Mouse (Mus musculus): Measurements from ENCODE around the gene Tmem120a. TPM values are rescaled to one million over a fixed set of nuclear protein-coding genes. Genes with fewer than 3 reads are reported as not detected.
A peak's percentile ranks its signal among the peaks of the same experiment; 100 is the strongest.

The Tmem120a gene
- polyA plus RNA-seq, 1 experiment from 2014 or later, result 38.6 TPM

DNA sequence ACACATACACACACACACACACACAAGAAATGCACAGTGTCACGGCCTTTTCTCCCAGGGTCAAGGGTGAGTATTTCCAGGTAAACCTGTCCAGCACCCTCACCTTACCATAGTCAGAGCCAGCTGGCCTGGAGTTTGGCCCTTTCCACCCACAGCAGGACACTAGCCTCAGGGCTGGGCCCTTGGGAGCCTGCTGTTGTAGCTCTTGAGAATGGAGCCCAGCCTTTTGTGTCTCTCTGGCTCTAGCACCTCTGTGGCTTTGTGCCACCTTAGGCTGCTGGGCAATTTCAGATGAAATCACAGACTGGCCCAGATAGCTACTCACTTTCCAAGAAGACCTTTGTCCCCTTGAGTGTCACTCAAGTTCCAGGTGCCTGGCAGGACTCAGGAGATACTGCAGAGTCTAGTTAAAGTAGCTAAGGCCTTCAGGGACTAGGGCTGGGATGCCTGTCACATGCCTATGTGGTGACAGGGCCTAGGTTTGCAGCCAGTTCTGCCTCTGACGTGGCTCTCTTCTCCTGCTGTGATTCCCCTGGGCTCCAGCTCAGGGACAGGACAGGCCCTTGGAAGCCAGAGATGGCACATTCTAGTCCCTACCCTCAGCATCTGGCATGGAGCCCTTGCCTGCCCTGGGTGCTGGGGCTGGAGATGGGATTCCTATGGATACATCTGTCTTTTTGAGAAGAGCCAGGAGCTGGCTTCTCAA is 17.5 kb downstream of the Tmem120a start:
- WGBS, result 87% methylated on average over 2 of the region's 2 CpGs
- no peak overlapping the region for H3K27ac ChIP-seq (ENCODE audit: low read depth)
- H3K36me3 ChIP-seq (ENCODE audit: insufficient read depth), result peaks cover 29% of the 10 kb centered on the region
- no peaks in the 10 kb centered on the region for H3K9me3 ChIP-seq (ENCODE audit: low read depth, low read length)
- H3K9ac ChIP-seq, result no peak overlapping the region
- peaks cover 19% of the 10 kb centered on the region for H3K4me1 ChIP-seq (ENCODE audit: insufficient read depth)
- no peak for TF ChIP-seq CTCF (IDR thresholded peaks at IDR 0.05; ENCODE audit: low read depth)
- ATAC-seq (ENCODE audit: insufficient read depth) (no peak), DNase-seq (no peak)
- no peak overlapping the region for H3K4me3 ChIP-seq (ENCODE audit: low read depth, low read length)
- H3K27me3 ChIP-seq (ENCODE audit: insufficient read depth, low read length), result no peaks in the 10 kb centered on the region
- no peak overlapping the region for H3K4me2 ChIP-seq

DNA sequence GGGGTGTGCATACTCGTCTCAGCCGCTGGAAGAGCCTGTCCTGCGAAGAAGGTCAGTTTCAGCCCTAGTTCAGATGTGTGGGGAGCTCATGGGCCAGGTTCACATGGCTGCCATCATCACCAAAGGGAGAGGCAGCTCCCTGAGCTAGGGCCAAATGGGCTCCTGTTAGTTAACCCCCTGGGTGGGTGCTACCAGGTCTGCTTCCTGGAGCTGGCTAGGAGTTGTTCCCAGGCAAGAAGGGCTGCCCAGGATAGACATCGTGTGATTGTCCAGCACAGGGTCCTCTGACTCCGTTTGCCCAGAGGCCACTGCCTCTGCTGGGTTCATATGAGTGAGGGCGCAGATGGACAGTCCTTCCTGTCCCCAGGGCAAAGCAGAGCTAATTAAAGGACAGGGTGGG is 18.3 kb downstream of the Tmem120a start:
- H3K27me3 ChIP-seq (ENCODE audit: insufficient read depth, low read length), result no peaks in the 10 kb centered on the region
- peaks cover 19% of the 10 kb centered on the region for H3K4me1 ChIP-seq (ENCODE audit: insufficient read depth)
- no peaks in the 10 kb centered on the region for H3K9me3 ChIP-seq (ENCODE audit: low read depth, low read length)
- peak overlapping the region; percentile 86; the same call in 1 of the 2 replicates for H3K27ac ChIP-seq (ENCODE audit: low read depth)
- ATAC-seq (ENCODE audit: insufficient read depth) (peak; percentile 3; the same call in 1 of the 2 replicates), DNase-seq (no peak)
- no peak for TF ChIP-seq CTCF (IDR thresholded peaks at IDR 0.05; ENCODE audit: low read depth)
- H3K4me2 ChIP-seq, result peak overlapping the region; percentile 50
- peaks cover 21% of the 10 kb centered on the region for H3K36me3 ChIP-seq (ENCODE audit: insufficient read depth)
- 0 out of 2 replicates have a peak overlapping the region, but pooled peaks have one; percentile 15 for H3K4me3 ChIP-seq (ENCODE audit: low read depth, low read length)
- WGBS, result 36% methylated on average over 6 of the region's 6 CpGs
- peak overlapping the region; percentile 32 for H3K9ac ChIP-seq

DNA sequence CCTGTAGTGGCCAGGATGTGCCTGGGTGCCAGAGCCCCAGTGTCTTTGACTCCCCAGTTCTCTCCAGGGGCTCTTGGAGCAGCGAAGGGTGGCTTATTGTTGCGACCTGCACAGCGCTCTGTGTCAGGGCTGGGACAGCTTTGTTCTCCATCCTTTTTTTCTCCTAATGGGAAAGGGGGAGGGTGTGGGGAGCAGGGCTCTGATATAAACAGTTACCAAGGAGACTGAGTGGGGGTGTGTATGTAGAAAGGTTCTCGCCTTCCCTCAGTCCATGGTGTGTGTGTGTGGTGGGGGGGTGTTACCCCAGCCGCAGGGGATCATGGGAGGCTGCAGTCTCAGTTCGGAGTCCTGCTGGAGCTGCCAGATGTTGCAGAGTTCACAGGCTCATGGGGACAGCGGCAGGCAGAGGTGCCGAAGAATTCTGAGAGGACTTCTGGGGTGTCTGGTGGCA is 18.8 kb downstream of the Tmem120a start:
- Histone ChIP-seq H3K27me3 (ENCODE audit: insufficient read depth, low read length) (no peaks in the 10 kb centered on the region), H3K4me3 (ENCODE audit: low read depth, low read length) (0 out of 2 replicates have a peak overlapping the region, but pooled peaks have one; percentile 15), H3K36me3 (ENCODE audit: insufficient read depth) (peaks cover 15% of the 10 kb centered on the region), H3K9ac (peak overlapping the region; percentile 32; the same call in 1 of the 2 replicates), H3K9me3 (ENCODE audit: low read depth, low read length) (no peaks in the 10 kb centered on the region), H3K4me2 (peak overlapping the region; percentile 50), H3K4me1 (ENCODE audit: insufficient read depth) (peaks cover 19% of the 10 kb centered on the region), H3K27ac (ENCODE audit: low read depth) (peak overlapping the region; percentile 86)
- DNase-seq (peak; percentile 79), ATAC-seq (ENCODE audit: insufficient read depth) (peak; percentile 89)
- WGBS, result 16% methylated on average over 8 of the region's 8 CpGs
- TF ChIP-seq CTCF (IDR thresholded peaks at IDR 0.05; ENCODE audit: low read depth), result no peak

DNA sequence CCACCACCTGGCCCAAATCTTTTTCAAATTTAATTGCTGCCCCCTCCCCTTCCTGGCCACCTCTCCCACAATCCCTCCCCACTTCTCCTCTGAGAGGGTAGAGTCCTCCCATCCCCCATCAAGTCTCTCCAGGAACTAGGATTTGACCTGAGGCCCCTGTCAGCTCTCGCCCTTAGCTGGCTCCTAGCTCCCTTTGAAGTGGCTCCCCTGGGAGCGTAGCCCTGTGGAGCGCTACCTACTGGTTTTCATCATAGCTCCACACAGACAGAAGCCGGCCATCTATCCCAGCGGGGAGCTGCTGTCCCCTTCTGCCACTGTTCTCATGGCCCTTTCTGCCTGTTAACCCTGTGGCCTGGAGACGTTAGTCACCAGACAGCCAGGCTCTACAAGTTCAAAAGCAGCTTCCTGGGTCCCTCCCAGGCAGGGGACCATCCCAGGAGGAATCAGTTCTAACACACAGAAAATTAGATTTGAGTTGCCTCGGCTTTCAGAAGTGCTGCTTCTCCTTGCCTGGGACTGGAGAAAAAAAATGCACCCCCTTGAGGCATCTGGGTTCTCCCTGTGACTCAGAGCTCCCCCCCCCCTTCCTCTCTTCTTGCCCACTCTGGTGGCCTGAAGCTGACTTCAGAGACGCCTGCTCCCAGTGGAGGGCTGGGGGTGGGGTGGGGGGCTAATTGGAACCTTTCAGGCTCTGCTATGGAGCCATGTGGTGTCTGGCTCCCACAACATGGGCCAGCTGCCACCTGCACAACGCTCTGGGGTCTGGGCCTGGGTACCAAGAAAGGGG is 19.5 kb downstream of the Tmem120a start:
- ATAC-seq (ENCODE audit: insufficient read depth), result peak; percentile 48
- H3K9ac ChIP-seq, result peak overlapping the region; percentile 32; the same call in 1 of the 2 replicates

GRCm38 (mm10) chr5:135723165-135723751 is 21.0 kb downstream of the Tmem120a start:
- DNase-seq (no peak), ATAC-seq (ENCODE audit: insufficient read depth) (no peak)
- 43% methylated on average over 3 of the region's 3 CpGs for WGBS
- Histone ChIP-seq H3K4me1 (ENCODE audit: insufficient read depth) (peaks cover 19% of the 10 kb centered on the region), H3K9ac (no peak overlapping the region), H3K27me3 (ENCODE audit: insufficient read depth, low read length) (no peaks in the 10 kb centered on the region), H3K27ac (ENCODE audit: low read depth) (no peak overlapping the region), H3K9me3 (ENCODE audit: low read depth, low read length) (no peaks in the 10 kb centered on the region), H3K4me3 (ENCODE audit: low read depth, low read length) (no peak overlapping the region), H3K36me3 (ENCODE audit: insufficient read depth) (no peaks in the 10 kb centered on the region), H3K4me2 (no peak overlapping the region)
- no peak for TF ChIP-seq CTCF (IDR thresholded peaks at IDR 0.05; ENCODE audit: low read depth)

More for the DNA sequence above, 19.5 kb downstream of the Tmem120a start:
- no peaks in the 10 kb centered on the region for H3K9me3 ChIP-seq (ENCODE audit: low read depth, low read length)
- no peak overlapping the region for H3K4me3 ChIP-seq (ENCODE audit: low read depth, low read length)
- no peaks in the 10 kb centered on the region for H3K27me3 ChIP-seq (ENCODE audit: insufficient read depth, low read length)
- H3K4me2 ChIP-seq, result peak overlapping the region; percentile 50
- H3K36me3 ChIP-seq (ENCODE audit: insufficient read depth), result peaks cover 8% of the 10 kb centered on the region
- 18% methylated on average over 9 of the region's 9 CpGs for WGBS
- H3K4me1 ChIP-seq (ENCODE audit: insufficient read depth), result peaks cover 19% of the 10 kb centered on the region
- H3K27ac ChIP-seq (ENCODE audit: low read depth), result peak overlapping the region; percentile 86
- no peak for TF ChIP-seq CTCF (IDR thresholded peaks at IDR 0.05; ENCODE audit: low read depth)
- peak; percentile 19 for DNase-seq

DNA sequence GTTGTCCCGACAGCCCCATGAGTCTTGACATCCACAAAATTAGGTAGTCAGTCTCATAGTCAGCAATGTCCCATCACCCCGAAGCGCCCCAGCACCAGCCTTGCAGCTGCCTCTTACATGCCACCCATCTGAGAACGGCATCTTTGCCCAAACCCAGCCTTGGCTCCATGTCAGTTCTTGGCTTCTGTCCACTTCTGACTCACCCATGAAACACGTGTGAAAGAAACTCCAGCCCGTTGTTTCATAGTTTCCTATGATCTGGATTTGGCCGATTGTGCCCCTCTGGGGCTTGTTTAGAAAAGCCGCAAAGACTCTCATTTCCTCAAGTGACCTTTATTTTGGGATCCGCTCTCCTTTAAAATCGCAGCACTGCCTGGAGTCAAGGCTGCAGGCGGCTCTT is 22.1 kb downstream of the Tmem120a start:
- peak overlapping the region; percentile 52; the same call in 1 of the 2 replicates for H3K27ac ChIP-seq (ENCODE audit: low read depth)
- peaks cover 5% of the 10 kb centered on the region; the same call in 1 of the 2 replicates for H3K36me3 ChIP-seq (ENCODE audit: insufficient read depth)
- 60% methylated on average over 11 of the region's 11 CpGs for whole genome bisulfite sequencing
- ATAC-seq (ENCODE audit: insufficient read depth) (no peak), DNase-seq (peak; percentile 63)
- H3K4me1 ChIP-seq (ENCODE audit: insufficient read depth), result peaks cover 19% of the 10 kb centered on the region
- no peak overlapping the region for H3K9ac ChIP-seq
- H3K9me3 ChIP-seq (ENCODE audit: low read depth, low read length), result no peaks in the 10 kb centered on the region
- no peak overlapping the region for H3K4me3 ChIP-seq (ENCODE audit: low read depth, low read length)
- no peak for TF ChIP-seq CTCF (IDR thresholded peaks at IDR 0.05; ENCODE audit: low read depth)
- no peaks in the 10 kb centered on the region for H3K27me3 ChIP-seq (ENCODE audit: insufficient read depth, low read length)
- no peak overlapping the region for H3K4me2 ChIP-seq

All from lung, embryonic 14.5 days (tissue).